Mouse (Mus musculus) CH12.LX (cell line): ENCODE measurements around the gene Gm20388.

Experiments used
- CTCF ChIP-seq, 2 experiments: IDR thresholded peaks in 1 of 2; conservative IDR thresholded peaks in 1 of 2; 2 replicates each; pipeline ENCODE4 v1.5.1; 2011 to 2012; ENCODE audit warnings: low read depth in 2 of 2, low read length in 2 of 2, improper control_type of control experiment in 1 of 2, inconsistent platforms in 1 of 2, mild to moderate bottlenecking in 1 of 2, moderate library complexity in 1 of 2
- EP300 ChIP-seq: IDR thresholded peaks from 2 replicates; pipeline ENCODE4 v1.6.1; 2011; ENCODE audit warnings: low read length, improper control_type of control experiment
- MAFK ChIP-seq: IDR thresholded peaks from 2 replicates; pipeline ENCODE4 v1.6.1; 2011; ENCODE audit warnings: low read length, improper control_type of control experiment; ENCODE audit not compliant: insufficient replicate concordance
- MYC ChIP-seq: IDR thresholded peaks from 2 replicates; pipeline ENCODE4 v1.6.1; 2011; ENCODE audit warnings: low read depth, mild to moderate bottlenecking, improper control_type of control experiment, low read length
- NELFE ChIP-seq: IDR thresholded peaks from 2 replicates; pipeline ENCODE4 v1.6.1; 2011; ENCODE audit warnings: low read depth, low read length, improper control_type of control experiment
- NRF1 ChIP-seq: IDR thresholded peaks from 2 replicates; pipeline ENCODE4 v1.6.1; 2014; ENCODE audit warnings: low read depth, mild to moderate bottlenecking, inconsistent platforms, low read length, improper control_type of control experiment, moderate library complexity
- POLR2A ChIP-seq: IDR thresholded peaks from 2 replicates; pipeline ENCODE4 v1.6.1; 2011; ENCODE audit warnings: low read depth, mild to moderate bottlenecking, improper control_type of control experiment, low read length
- USF1 ChIP-seq: IDR thresholded peaks from 2 replicates; pipeline ENCODE4 v1.6.1; 2014; ENCODE audit warnings: low read depth, mild to moderate bottlenecking, inconsistent platforms, low read length, improper control_type of control experiment
- ZC3H11A ChIP-seq: IDR thresholded peaks from 2 replicates; pipeline ENCODE4 v1.6.1; 2012; ENCODE audit warnings: low read depth, mild to moderate bottlenecking, inconsistent platforms, low read length, improper control_type of control experiment

GRCm38 (mm10) chr8:122742471-122742870 is 2831.8 kb downstream of the Gm20388 start:
- TF ChIP-seq EP300 (no peak), ZC3H11A (no peak), CTCF (conservative IDR thresholded peaks at IDR 0.05 in 1 of 2, IDR thresholded peaks at IDR 0.05 in 1 of 2; ENCODE audit: low read depth in 2 of 2, low read length in 2 of 2) (no peak), NRF1 (no peak), NELFE (no peak), USF1 (no peak), MAFK (no peak), MYC (no peak), POLR2A (no peak)
